Mouse (Mus musculus) thymus, postnatal 25 days (tissue): ENCODE measurements around the gene Gm17617.
"Not testable (repeated sequence)": the region's sequence is repeated elsewhere in the genome, so short reads cannot be mapped to it uniquely, and the experiment has no call there.

Experiments
- DNase-seq: peaks from one replicate; pipeline ENCODE4 v3.0.0; 2022

Gm17617 gene

GRCm38 (mm10) chr13:55124903-55125302, 8.4 kb downstream of the Gm17617 start:
- no peak for DNase-seq

GRCm38 (mm10) chr13:55114375-55114774, 19.0 kb downstream of the Gm17617 start:
- no peak for DNase-seq

GRCm38 (mm10) chr13:55107694-55108093, 25.7 kb downstream of the Gm17617 start:
- DNase-seq, result no peak

GRCm38 (mm10) chr13:55107116-55107515, 26.2 kb downstream of the Gm17617 start:
- DNase-seq, result no peak

GRCm38 (mm10) chr13:55105953-55106691, 27.2 kb downstream of the Gm17617 start:
- no peak for DNase-seq

GRCm38 (mm10) chr13:55105045-55105952, 28.0 kb downstream of the Gm17617 start, which contains the start of gene Zfp346:
TSS of gene Zfp346 (plus strand) at chr13:55105311.
- peak; percentile 97 for DNase-seq

GRCm38 (mm10) chr13:55103351-55103750, 30.0 kb downstream of the Gm17617 start:
- no peak for DNase-seq

GRCm38 (mm10) chr13:55102366-55102765, 31.0 kb downstream of the Gm17617 start:
- DNase-seq, result no peak

GRCm38 (mm10) chr13:55101627-55102026, 31.7 kb downstream of the Gm17617 start:
- no peak for DNase-seq

- peak; percentile 88 for DNase-seq
These were observed 33.4 kb downstream of the Gm17617 start, which contains the start of gene Uimc1 for GRCm38 (mm10) chr13:55099726-55100478. TSS of gene Uimc1 (minus strand) at chr13:55100300.

- DNase-seq, result peak; percentile 37
These were observed 34.2 kb downstream of the Gm17617 start for GRCm38 (mm10) chr13:55099066-55099725.

GRCm38 (mm10) chr13:55097841-55098240, 35.5 kb downstream of the Gm17617 start:
- not testable (repeated sequence) for DNase-seq

- DNase-seq, result no peak
These were observed 40.8 kb downstream of the Gm17617 start for GRCm38 (mm10) chr13:55092588-55092987.
